Mouse (Mus musculus) liver, adult 2 months (tissue): ENCODE results near the gene Ift22.

Experiments
- CTCF ChIP-seq: fragments of 200-500 bp; IDR thresholded peaks from 2 replicates; pipeline ENCODE4 v1.5.1; 2011; ENCODE audit warnings: low read depth, low read length, control low read depth
- POLR2A ChIP-seq: fragments of 200-500 bp; IDR thresholded peaks from 2 replicates; pipeline ENCODE4 v1.6.1; 2011; ENCODE audit warnings: low read length, control low read depth; ENCODE audit not compliant: insufficient read depth; ENCODE audit errors: extremely low read depth

- TF ChIP-seq CTCF (no peak), POLR2A (no peak)
These were observed 43.8 kb upstream of the Ift22 start for GRCm38 (mm10) chr5:136863961-136864674.
